Mouse (Mus musculus) testis, postnatal 10 days (tissue): Measurements from ENCODE around the gene Tnk2.
"Not testable (repeated sequence)": the region's sequence is repeated elsewhere in the genome, so short reads cannot be mapped to it uniquely, and the experiment has no call there.

ENCODE experiments used
- DNase-seq: peaks from one replicate; pipeline ENCODE4 v3.0.0; 2021; ENCODE audit warnings: low spot score

The Tnk2 gene

DNA sequence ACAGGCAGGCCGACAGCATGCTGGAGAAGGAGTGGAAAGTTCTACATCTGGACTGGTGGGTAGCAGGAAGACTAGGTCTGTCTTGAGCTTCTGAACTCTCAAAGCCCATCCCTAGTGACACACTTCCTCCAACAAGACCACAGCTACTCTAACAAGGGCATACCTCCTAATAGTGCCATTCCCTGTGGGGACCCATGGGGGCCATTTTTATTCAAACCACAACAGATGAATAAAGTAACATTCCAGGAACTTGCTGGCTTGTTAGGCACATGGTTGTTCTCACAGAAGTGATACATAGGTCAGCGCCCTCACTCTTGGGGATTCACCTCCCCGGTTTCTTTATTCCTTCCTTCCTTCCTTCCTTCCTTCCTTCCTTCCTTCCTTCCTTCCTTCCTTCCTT, 7.3 kb upstream of the Tnk2 start:
- DNase-seq, result no peak

DNA sequence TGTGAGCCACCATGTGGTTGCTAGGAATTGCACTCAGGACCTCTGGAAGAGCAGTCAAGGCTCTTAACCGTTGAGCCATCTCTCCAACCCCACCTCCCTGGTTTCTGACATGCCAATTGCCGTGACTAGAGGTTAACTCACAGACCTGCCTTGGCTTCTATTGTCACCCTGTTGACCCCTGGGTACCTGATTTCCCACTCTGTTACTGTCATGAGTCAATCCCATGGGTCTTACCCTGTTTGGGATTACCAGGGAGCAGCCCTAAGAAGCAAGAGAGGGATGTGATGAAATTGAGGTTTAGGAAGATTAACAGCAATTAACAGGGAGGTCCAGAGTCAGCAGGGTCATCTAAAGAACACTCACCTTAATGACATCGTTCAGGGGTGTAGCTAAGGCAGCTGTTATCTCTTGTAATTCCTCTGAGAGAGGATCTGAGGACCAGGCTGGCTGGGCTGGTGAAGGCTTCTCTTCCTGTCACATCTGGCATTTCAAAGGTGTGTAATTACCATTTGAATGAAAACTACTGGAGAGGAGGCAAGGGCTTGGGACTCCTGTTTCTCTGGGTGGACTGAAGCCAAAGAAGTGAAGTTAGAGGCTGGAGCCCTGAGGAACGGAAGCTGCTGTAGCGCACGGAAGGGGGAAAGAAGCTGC, 6.7 kb upstream of the Tnk2 start:
- DNase-seq, result no peak

DNA sequence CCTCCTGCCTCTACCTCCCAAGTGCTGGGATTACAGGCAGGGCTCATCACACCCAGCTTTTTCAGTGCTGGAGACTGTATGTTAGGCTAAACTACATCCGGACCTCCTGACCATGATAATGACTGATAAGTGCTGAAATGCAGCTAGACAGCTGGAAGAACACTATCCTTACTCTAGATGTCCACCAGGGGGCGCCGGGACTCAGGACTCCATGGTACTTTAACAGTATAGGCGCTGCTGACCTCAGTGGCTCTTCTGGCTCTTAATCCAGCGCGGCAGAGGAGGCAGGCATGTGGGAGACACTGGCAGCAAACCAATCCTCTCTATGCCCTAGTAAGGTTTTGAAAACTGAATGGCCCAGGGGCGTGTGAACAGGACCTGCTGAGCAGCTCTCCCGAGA, 5.2 kb upstream of the Tnk2 start:
- DNase-seq, result peak; percentile 93

DNA sequence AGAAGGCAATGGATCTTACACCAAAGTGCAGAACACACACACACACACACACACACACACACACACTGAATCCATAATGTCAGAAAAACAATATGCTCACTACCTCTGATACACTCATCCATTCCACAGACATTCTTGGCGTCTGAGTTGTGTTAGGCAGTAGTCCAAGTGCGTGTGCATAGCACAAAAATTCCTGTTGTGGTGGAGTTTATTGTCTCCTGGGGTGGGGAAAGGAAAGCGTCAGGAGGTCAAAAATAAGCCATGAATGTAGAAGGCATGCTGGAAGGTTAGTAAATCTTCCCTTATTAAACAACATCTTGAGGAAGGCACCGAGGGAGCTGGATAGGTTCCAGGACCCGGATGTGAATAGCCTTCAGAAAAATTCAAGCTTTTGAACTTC, 3.6 kb upstream of the Tnk2 start:
- DNase-seq, result no peak

DNA sequence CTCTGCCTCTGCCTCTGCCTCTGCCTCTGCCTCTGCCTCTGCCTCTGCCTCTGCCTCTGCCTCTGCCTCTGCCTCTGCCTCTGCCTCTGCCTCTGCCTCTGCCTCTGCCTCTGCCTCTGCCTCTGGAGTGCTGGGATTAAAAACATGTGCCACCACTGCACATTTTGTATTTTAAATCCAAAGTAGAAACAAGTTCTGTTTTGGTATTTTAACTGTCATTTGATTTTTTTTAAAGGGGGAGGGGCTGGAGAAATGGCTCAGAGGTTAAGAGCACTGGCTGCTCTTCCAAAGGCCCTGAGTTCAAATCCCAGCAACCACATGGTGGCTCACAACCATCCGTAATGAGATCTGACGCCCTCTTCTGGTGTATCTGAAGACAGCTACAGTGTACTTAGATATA, 3.0 kb upstream of the Tnk2 start:
- DNase-seq, result not testable (repeated sequence)

DNA sequence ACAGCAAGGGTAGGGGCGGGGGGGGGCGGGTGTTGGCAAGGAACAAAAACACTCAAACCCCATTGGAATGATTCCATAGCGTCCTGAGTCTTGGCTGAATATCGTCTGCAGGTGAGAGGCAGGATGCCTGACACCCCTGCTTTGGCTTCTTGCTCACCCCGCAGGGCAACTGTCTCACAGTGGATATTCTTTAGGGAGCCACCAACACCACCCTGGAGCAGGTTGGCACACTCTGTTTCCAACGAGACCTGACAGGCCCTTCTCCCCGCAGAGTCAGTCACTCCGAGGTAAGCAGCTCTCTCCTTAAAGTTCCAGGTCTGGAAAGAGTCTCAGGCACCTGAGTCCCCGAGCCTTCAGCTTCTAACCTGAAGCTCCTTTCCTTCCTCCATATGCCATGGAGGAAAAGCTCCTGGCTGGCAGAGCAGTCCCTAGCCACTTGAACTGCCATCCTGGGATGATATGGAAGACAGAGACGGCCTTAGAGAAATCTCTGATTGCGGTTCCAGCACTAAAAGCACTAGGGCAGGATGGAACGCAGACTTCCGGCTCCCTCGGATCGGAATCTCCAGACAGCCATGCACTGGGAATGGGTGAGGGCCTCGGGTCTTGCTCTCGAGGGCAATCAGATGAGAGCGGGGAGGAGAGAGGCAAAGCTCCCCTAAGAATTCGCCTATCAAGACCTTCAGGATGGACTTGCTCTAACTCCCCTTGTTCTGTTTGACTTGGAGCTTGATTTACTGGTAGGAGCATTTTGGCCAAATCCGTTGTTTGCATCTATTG, 2.0 kb upstream of the Tnk2 start:
- peak; percentile 42 for DNase-seq

DNA sequence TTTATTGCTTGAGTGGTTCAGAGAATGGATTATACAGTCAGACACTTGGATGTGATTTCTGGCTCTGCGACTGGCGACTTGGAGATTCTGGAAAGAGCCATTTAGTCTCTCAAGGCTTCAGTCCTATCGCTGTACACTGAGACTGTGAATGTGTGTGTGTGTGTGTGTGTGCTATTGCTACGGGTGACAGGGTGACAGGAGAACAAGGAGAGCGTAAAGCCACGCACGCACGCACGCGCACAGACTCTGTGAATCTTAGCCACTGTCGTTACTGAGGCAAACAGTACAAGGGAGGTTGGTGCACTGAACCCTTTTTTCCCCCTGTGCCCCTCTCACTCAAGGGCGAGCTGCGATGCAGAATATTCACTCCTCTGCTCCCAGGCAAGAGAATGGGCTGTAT, 1.4 kb upstream of the Tnk2 start:
- peak; percentile 37 for DNase-seq

DNA sequence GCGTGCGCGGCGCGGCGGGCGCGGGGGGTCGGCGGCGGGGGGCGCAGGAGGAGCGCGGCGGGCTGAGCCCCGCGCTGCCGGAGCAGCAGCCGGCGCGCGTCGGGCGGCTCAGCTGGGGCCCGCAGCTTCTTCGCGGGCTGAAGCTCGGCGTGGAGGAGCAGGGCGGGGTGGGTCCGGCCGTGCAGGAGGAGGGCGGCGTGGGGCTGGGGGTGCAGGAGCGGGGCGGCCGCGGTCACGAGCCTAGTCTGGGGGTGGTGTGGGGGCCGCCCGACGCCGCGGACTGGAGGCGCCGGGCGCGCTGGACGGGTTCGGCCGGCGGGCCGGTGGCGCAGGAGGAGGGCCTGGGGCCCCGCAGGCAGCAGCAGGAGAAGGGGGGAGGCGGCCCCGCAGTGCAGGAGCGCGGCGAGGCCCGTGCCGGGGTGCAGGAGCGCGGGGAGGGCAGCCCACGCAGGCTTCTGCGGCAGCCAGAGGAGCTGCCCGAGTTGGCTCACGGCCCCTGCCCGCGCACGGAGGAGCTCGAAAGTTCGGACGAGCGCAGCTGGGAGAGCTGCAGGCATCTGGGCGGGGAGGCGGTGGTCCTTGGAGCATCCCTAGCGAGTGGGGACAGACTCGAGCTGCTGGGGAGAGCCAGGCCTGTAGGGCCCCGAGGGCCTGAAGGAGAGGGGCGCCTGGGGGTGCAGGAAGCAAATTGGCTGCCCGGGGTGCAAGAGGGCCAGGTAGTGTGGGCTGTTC, 561 bp downstream of the Tnk2 start:
- DNase-seq, result peak; percentile 79

DNA sequence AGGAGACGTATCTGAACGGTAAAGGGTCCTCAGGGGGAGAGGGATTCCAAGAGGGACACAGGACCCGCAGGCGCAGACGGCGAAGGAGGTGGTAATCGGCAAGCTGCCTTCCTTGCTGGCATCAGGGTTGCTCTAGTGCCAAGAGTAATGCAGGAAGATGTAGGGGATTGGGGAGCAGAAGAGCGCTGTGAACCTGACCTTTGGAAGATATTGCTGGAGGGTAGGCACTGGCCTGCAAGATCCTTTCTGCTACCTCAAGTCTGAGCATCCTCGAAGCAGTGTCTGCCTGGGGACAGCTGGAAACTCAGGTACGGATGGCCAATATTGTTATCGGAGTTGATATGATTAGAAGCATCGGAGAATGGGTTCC, 1.1 kb downstream of the Tnk2 start:
- DNase-seq, result no peak

DNA sequence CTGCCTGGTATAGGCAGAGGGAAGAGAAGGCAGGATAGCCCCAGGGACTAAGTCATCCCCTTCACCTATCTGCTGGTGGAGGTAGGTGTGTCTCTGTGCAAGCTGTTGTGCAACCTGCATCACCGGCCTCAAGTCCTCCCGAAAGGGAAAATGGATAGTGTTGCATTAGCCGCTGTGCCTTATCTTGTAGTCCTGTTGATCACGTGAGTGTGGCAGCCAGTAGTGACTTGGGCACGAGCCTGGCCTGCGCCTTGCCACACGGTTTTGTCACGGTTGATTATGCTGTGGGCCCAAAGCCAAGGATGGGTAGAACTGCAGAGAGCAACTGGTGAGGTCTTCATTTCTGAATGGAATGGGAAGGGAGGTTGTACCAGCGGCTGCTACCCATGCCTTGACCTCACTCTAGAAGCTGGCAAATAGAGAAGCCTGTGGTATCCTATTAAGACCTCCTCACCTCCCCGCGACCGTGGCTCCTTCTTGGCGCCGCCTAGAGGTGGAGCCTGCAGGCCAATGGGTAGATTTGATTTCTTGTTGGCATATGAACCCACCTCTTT, 1.8 kb downstream of the Tnk2 start:
- DNase-seq, result peak; percentile 78

DNA sequence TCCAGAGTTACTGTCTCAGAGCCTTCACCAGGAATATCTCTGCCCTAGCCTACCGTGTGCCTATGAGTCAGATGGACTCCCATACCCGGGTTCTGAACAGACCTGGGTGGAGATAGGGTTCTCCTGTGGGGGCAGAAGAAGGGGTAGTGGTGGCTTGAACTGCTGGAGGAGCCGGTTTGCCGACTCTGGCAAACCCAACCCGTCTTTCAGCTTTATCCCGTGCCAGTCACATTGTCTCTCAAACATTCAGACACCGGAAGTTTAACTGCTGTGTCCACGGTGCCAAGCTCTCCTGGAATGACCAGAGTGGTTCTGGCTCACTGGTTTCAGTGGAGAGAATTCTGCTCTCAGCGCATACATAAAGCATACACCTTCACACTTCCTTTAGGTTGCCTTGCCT, 2.3 kb downstream of the Tnk2 start:
- DNase-seq, result no peak

DNA sequence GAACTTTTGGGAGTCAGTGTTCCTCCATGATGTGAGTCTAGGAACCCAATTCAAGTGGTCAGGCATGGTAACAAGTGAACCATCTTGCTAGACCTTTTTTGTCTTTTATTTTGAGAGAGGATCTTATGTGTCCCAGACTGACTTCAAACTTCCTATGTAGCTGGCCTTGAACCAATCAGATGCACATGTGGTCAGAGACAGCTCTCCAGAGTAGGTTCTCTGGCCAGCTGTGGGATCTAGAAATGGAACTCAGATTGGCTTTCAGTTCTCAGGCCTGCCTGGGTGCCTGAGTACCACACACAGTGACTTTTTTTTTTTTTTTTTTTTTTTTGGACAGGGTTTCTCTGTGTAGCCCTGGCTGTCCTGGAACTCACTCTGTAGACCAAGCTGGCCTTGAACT, 4.0 kb downstream of the Tnk2 start:
- no peak for DNase-seq

DNA sequence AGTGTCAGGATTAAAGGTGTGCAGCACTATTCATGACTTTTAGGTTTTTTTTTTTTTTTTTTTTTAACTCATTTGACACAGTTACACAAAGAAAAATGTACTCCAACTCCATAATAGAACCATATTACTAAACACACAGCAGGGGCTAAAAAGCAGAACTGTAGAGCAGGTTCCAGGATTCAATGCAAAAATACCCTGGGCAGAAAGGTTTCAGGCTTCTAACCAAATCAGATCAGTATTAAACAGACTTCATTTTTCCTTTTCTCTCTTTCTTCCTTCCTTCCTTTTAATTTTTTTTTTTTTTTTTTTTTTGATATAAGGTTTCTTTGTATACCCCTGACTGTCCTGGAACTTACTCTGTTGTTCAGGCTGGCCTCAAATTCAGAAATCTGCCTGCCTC, 6.8 kb downstream of the Tnk2 start:
- no peak for DNase-seq

DNA sequence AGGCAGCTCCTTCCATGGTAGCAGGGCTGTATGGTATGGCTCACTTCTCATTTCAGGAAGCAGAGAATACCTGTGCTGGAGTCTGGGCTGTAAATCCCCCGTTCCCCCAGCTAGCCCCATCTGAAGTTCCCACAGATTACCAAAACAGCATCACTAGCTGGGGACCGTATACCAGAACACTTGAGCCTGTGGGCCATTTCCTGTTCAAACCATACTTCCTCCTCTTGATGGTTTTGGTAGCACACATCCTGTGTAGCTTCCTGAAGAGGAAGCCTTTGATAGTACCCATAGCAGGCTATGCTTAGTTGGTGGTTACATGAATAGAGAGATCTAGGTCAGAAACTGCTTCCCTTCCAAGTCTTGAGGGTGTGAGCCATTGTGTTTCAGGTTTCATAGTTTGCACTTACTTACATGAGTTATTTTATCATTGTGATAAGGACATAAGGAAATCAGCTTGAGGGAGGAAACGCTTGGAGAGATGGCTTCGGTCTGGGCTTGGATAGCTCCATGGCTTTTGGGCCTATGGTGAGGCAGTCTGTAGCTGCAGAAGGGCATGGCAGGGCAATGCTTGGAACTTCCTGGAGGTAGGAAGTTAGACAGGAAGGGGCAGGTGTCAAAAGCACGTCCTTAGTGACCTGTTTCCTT, 7.4 kb downstream of the Tnk2 start:
- DNase-seq, result no peak

DNA sequence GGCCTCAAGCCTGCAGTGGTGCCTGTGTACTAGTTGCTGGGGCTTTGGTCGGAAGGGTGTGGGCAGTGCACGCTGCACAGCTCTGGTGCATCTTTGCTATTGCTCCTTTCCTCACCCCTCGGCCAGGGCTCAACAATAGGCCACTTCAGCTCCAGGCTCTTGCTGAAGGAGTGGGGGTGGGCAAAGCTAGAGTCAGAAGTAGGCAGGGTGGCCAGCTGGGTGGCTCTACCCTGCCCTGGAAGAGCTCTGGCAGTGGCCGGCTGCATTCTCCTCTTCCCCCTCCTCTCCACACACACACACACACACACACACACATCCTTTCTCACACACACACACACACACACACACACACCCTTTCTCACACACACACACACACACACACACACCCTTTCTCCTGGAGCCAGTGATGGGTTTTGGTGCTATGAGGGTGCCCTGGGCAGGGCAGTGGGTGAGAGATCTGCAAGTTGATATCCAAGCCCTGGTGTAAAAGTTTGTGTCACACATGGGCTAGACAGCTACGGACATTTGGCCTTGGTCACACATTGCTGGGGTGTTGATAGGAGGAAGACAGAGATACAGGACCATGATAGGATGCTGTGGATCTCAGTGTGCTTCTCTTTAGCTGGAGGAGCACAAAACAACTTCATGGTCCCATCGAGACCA, 10.5 kb downstream of the Tnk2 start:
- DNase-seq, result peak; percentile 43

DNA sequence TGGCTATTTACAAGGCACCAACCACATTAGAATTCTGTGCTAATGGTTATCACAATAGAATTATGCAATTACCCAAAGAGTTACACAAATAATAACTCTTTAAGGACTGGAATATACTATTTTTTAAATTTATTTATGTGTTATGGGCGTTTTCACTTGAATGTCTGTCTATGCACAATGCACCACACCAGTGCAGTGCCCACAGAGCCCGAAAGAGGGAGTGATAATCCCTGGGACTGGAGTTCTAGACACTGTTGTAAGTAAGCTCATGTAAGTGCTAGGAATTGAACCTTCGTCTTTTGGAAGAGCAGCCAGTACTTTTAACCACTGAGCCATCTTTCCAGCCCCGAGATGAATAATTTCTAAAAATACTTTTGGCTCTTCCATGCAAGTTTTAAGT, 11.9 kb downstream of the Tnk2 start:
- DNase-seq, result no peak

DNA sequence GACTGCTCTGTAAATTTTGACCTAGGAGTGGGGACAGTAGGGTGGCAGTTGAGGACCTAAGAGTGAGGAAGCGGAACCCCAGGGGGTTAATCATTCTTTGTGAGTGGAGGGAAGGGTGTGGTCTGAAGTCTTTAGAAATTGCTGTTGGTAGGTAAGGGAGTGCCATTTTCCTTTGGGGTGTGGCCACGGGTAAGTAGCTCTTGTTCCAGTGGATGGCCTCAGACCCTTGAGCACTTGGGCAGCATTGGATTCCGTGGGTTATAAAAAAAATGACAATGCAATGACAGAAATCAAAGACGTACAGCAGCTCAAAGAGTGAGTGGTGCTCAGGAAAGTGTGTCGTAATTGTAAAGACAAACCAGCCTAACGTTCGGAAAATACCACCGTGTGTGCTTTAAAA, 12.6 kb downstream of the Tnk2 start:
- no peak for DNase-seq

DNA sequence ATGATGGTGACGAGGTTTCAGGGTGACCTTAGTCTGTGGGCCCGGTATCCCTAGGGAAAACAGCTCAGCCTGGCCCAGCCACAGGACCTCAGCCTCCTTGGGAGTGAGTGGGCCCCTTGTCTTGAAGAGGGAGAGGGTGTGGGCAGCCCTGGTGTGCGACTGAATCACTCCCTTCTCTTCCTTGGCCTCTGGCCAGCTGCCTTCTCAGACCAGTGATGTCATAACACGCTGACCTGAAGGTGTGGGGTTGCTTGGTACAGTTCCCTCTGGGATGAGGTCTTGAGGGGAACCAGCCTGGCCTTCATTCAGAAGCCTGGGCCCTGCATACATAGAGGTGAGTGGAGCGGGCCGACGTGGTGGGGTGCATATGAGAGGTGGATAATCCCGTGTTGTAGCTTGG, 13.1 kb downstream of the Tnk2 start:
- peak; percentile 83 for DNase-seq

DNA sequence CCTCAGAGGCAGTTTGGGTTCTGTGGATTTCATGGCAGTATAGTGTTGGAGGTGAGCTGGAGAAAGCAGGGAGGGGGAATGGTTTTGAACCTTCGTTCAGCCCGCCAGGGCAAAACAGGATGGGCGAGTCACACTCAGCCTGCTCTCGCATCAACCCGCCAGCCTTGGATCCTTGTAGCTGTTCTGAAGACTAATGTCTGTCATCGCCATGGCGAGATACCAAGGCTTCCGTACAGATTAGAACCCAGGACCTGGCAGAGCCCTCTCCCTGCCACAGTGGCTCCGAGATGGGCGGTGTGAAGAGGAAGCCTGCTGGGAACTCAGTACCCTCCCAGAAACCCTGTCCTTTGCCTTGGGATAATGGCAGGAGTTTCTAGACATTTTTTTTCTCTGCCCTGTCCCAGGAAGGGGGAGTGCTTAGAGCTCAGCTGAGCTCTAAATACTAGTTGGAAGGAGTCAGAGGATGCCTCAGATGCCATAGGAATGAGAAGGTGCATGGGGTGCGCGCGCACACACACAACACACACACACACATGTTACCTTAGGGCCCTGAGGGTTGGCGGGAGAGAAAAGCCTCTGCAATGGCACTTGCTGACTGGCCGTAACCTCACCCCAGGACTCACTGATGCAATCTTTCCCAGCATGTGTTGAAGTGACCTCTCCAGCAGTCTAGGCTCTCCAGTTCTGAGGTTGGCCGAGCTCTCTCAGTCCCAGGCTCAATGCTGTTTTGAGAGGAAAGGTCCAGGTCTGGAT, 14.0 kb downstream of the Tnk2 start:
- peak; percentile 42 for DNase-seq

DNA sequence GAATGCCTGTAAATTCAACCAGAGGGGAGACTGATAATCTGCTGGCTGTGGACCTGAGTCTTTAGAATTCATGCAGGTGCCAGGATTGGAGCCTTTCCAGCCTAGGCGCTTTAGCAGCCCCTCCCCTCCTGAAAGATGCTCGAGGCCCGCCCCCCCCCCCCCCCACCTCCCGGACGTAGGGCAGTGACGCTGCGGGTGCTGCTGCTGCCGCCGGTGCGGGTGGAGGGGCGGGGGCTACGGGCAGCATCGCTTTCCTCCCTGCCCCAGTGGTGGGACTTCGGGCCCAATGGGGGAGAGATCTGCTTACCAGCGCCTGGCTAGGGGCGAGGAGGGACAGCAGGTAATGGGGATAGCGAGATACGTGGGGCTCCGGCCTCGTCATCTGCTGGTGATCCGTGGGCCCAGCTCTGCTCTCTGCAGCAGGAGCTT, 15.1 kb downstream of the Tnk2 start:
- DNase-seq, result no peak

DNA sequence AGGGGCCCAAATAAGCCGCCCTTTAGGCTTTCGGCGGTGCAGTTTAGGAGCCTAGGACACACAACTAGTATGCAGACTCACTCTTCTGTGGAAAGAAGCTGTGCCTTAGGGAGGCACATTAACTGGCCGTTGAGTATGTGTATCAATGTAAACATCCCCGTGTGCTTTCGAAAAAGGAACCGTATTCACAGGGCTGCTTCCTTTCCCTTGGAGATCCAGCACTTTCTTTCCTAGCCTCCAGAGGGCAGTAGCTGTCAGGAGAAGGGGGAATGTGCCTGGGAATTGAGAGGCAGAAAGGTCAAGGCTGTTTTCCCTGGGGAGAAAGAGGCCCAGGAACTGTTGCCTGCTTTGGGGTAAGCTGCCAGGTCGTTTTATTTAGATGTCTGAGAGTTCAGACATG, 15.7 kb downstream of the Tnk2 start:
- DNase-seq, result peak; percentile 76
